Mouse (Mus musculus): ENCODE results near the gene Siva1. TPM values are rescaled to one million over a fixed set of nuclear protein-coding genes. Genes with fewer than 3 reads are reported as not detected.

The Siva1 gene
- polyA plus RNA-seq, 1 experiment from 2014 or later: 117 TPM

GRCm38 (mm10) chr12:112619686-112620353 is 24.7 kb upstream of the Siva1 start, which contains the start of gene Adssl1:
Adssl1 (plus strand) TSS chr12:112620045.
- peak within 1 kb of the TSS; percentile 66 for H3K4me3 ChIP-seq (ENCODE audit: low read length)
- WGBS: 1% methylated on average over 56 of the region's 56 CpGs
- peak within 1 kb of the TSS; percentile 86 for H3K9ac ChIP-seq (ENCODE audit: low read length)
- no peaks in the 10 kb centered on the region for H3K9me3 ChIP-seq (replicated peaks; ENCODE audit: control insufficient read depth, low read length)
- H3K4me2 ChIP-seq (ENCODE audit: low read depth, low read length): peak within 1 kb of the TSS; percentile 89
- H3K4me1 ChIP-seq (ENCODE audit: control insufficient read depth, insufficient read depth, low read length): peaks cover 50% of the 10 kb centered on the region
- H3K36me3 ChIP-seq (ENCODE audit: control insufficient read depth, insufficient read depth): no peaks in the 10 kb centered on the region
- peak within 1 kb of the TSS; percentile 98 for H3K27ac ChIP-seq (ENCODE audit: low read length)
- ATAC-seq (replicated peaks; ENCODE audit: extremely low read depth, insufficient read depth, low FRiP score): peak; percentile 58
- no peaks in the 10 kb centered on the region for H3K27me3 ChIP-seq (ENCODE audit: control insufficient read depth, insufficient read depth, low read length)

GRCm38 (mm10) chr12:112620354-112621061 is 24.0 kb upstream of the Siva1 start:
- Histone ChIP-seq H3K9ac (ENCODE audit: low read length) (peak overlapping the region; percentile 86), H3K4me3 (ENCODE audit: low read length) (peak overlapping the region; percentile 66), H3K4me1 (ENCODE audit: control insufficient read depth, insufficient read depth, low read length) (peaks cover 50% of the 10 kb centered on the region), H3K27ac (ENCODE audit: low read length) (peak overlapping the region; percentile 98), H3K27me3 (ENCODE audit: control insufficient read depth, insufficient read depth, low read length) (no peaks in the 10 kb centered on the region), H3K4me2 (ENCODE audit: low read depth, low read length) (peak overlapping the region; percentile 89), H3K36me3 (ENCODE audit: control insufficient read depth, insufficient read depth) (no peaks in the 10 kb centered on the region), H3K9me3 (replicated peaks; ENCODE audit: control insufficient read depth, low read length) (no peaks in the 10 kb centered on the region)
- 11% methylated on average over 13 of the region's 16 CpGs for WGBS
- no peak; the same call in none of the 2 replicates for ATAC-seq (replicated peaks; ENCODE audit: extremely low read depth, insufficient read depth, low FRiP score)

- peak overlapping the region; percentile 89; the same call in 1 of the 2 replicates for H3K4me2 ChIP-seq (ENCODE audit: low read depth, low read length)
Measured at GRCm38 (mm10) chr12:112621900-112622299, 22.6 kb upstream of the Siva1 start.

GRCm38 (mm10) chr12:112623742-112624141 is 20.7 kb upstream of the Siva1 start:
- H3K27me3 ChIP-seq (ENCODE audit: control insufficient read depth, insufficient read depth, low read length): no peaks in the 10 kb centered on the region
- no peak for ATAC-seq (replicated peaks; ENCODE audit: extremely low read depth, insufficient read depth, low FRiP score)
- 16% methylated on average over 2 of the region's 2 CpGs for WGBS
- H3K27ac ChIP-seq (ENCODE audit: low read length): peak overlapping the region; percentile 65
- no peak overlapping the region for H3K4me3 ChIP-seq (ENCODE audit: low read length)
- H3K9me3 ChIP-seq (replicated peaks; ENCODE audit: control insufficient read depth, low read length): no peaks in the 10 kb centered on the region
- peak overlapping the region; percentile 31; the same call in 1 of the 2 replicates for H3K9ac ChIP-seq (ENCODE audit: low read length)
- H3K36me3 ChIP-seq (ENCODE audit: control insufficient read depth, insufficient read depth): no peaks in the 10 kb centered on the region
- no peak overlapping the region for H3K4me2 ChIP-seq (ENCODE audit: low read depth, low read length)
- H3K4me1 ChIP-seq (ENCODE audit: control insufficient read depth, insufficient read depth, low read length): peaks cover 44% of the 10 kb centered on the region

More at GRCm38 (mm10) chr12:112621900-112622299, 22.6 kb upstream of the Siva1 start:
- WGBS: 78% methylated on average over 3 of the region's 3 CpGs
- no peak for ATAC-seq (replicated peaks; ENCODE audit: extremely low read depth, insufficient read depth, low FRiP score)
- peaks cover 50% of the 10 kb centered on the region for H3K4me1 ChIP-seq (ENCODE audit: control insufficient read depth, insufficient read depth, low read length)
- no peaks in the 10 kb centered on the region for H3K27me3 ChIP-seq (ENCODE audit: control insufficient read depth, insufficient read depth, low read length)
- no peaks in the 10 kb centered on the region for H3K9me3 ChIP-seq (replicated peaks; ENCODE audit: control insufficient read depth, low read length)
- H3K27ac ChIP-seq (ENCODE audit: low read length): no peak overlapping the region
- H3K36me3 ChIP-seq (ENCODE audit: control insufficient read depth, insufficient read depth): no peaks in the 10 kb centered on the region
- H3K9ac ChIP-seq (ENCODE audit: low read length): no peak overlapping the region
- H3K4me3 ChIP-seq (ENCODE audit: low read length): no peak overlapping the region

GRCm38 (mm10) chr12:112625700-112626099 is 18.8 kb upstream of the Siva1 start:
- Histone ChIP-seq H3K27me3 (ENCODE audit: control insufficient read depth, insufficient read depth, low read length) (no peaks in the 10 kb centered on the region), H3K9ac (ENCODE audit: low read length) (no peak overlapping the region), H3K4me2 (ENCODE audit: low read depth, low read length) (no peak overlapping the region), H3K9me3 (replicated peaks; ENCODE audit: control insufficient read depth, low read length) (no peaks in the 10 kb centered on the region), H3K27ac (ENCODE audit: low read length) (no peak overlapping the region), H3K36me3 (ENCODE audit: control insufficient read depth, insufficient read depth) (no peaks in the 10 kb centered on the region), H3K4me1 (ENCODE audit: control insufficient read depth, insufficient read depth, low read length) (peaks cover 45% of the 10 kb centered on the region), H3K4me3 (ENCODE audit: low read length) (no peak overlapping the region)
- no peak for ATAC-seq (replicated peaks; ENCODE audit: extremely low read depth, insufficient read depth, low FRiP score)
- 74% methylated on average over 4 of the region's 4 CpGs for WGBS

- 68% methylated on average over 6 of the region's 6 CpGs for WGBS
- no peaks in the 10 kb centered on the region for H3K9me3 ChIP-seq (replicated peaks; ENCODE audit: control insufficient read depth, low read length)
- ATAC-seq (replicated peaks; ENCODE audit: extremely low read depth, insufficient read depth, low FRiP score): no peak
Measured at GRCm38 (mm10) chr12:112626455-112626854, 18.0 kb upstream of the Siva1 start.

GRCm38 (mm10) chr12:112627097-112627881 is 17.2 kb upstream of the Siva1 start:
- Histone ChIP-seq H3K36me3 (ENCODE audit: control insufficient read depth, insufficient read depth) (no peaks in the 10 kb centered on the region), H3K27me3 (ENCODE audit: control insufficient read depth, insufficient read depth, low read length) (no peaks in the 10 kb centered on the region), H3K27ac (ENCODE audit: low read length) (no peak overlapping the region), H3K9ac (ENCODE audit: low read length) (no peak overlapping the region), H3K4me1 (ENCODE audit: control insufficient read depth, insufficient read depth, low read length) (peaks cover 35% of the 10 kb centered on the region), H3K9me3 (replicated peaks; ENCODE audit: control insufficient read depth, low read length) (no peaks in the 10 kb centered on the region), H3K4me3 (ENCODE audit: low read length) (no peak overlapping the region), H3K4me2 (ENCODE audit: low read depth, low read length) (no peak overlapping the region)
- 65% methylated on average over 7 of the region's 7 CpGs for WGBS
- no peak for ATAC-seq (replicated peaks; ENCODE audit: extremely low read depth, insufficient read depth, low FRiP score)

More at GRCm38 (mm10) chr12:112626455-112626854, 18.0 kb upstream of the Siva1 start:
- H3K36me3 ChIP-seq (ENCODE audit: control insufficient read depth, insufficient read depth): no peaks in the 10 kb centered on the region
- no peak overlapping the region for H3K4me3 ChIP-seq (ENCODE audit: low read length)
- H3K27me3 ChIP-seq (ENCODE audit: control insufficient read depth, insufficient read depth, low read length): no peaks in the 10 kb centered on the region
- H3K27ac ChIP-seq (ENCODE audit: low read length): no peak overlapping the region
- H3K4me2 ChIP-seq (ENCODE audit: low read depth, low read length): no peak overlapping the region
- peaks cover 44% of the 10 kb centered on the region for H3K4me1 ChIP-seq (ENCODE audit: control insufficient read depth, insufficient read depth, low read length)
- no peak overlapping the region for H3K9ac ChIP-seq (ENCODE audit: low read length)

GRCm38 (mm10) chr12:112628197-112628596 is 16.3 kb upstream of the Siva1 start:
- H3K36me3 ChIP-seq (ENCODE audit: control insufficient read depth, insufficient read depth): peaks cover 2% of the 10 kb centered on the region; the same call in 1 of the 2 replicates
- H3K9ac ChIP-seq (ENCODE audit: low read length): peak overlapping the region; percentile 18; the same call in 1 of the 2 replicates
- no peaks in the 10 kb centered on the region for H3K9me3 ChIP-seq (replicated peaks; ENCODE audit: control insufficient read depth, low read length)
- 79% methylated on average over 6 of the region's 6 CpGs for WGBS
- H3K27ac ChIP-seq (ENCODE audit: low read length): no peak overlapping the region; the same call in 1 of the 2 replicates
- peaks cover 28% of the 10 kb centered on the region for H3K4me1 ChIP-seq (ENCODE audit: control insufficient read depth, insufficient read depth, low read length)
- H3K27me3 ChIP-seq (ENCODE audit: control insufficient read depth, insufficient read depth, low read length): no peaks in the 10 kb centered on the region
- no peak for ATAC-seq (replicated peaks; ENCODE audit: extremely low read depth, insufficient read depth, low FRiP score)
- no peak overlapping the region for H3K4me2 ChIP-seq (ENCODE audit: low read depth, low read length)
- no peak overlapping the region for H3K4me3 ChIP-seq (ENCODE audit: low read length)
